Mouse (Mus musculus): ENCODE data around the gene Pold2. TPM values are rescaled to one million over a fixed set of nuclear protein-coding genes. Genes with fewer than 3 reads are reported as not detected.

Gene Pold2
- 102 and 106 TPM in 2 replicates for polyA plus RNA-seq (2016; fragmentation: Nextera tagmentation; extraction: Ambion mirVana)

DNA sequence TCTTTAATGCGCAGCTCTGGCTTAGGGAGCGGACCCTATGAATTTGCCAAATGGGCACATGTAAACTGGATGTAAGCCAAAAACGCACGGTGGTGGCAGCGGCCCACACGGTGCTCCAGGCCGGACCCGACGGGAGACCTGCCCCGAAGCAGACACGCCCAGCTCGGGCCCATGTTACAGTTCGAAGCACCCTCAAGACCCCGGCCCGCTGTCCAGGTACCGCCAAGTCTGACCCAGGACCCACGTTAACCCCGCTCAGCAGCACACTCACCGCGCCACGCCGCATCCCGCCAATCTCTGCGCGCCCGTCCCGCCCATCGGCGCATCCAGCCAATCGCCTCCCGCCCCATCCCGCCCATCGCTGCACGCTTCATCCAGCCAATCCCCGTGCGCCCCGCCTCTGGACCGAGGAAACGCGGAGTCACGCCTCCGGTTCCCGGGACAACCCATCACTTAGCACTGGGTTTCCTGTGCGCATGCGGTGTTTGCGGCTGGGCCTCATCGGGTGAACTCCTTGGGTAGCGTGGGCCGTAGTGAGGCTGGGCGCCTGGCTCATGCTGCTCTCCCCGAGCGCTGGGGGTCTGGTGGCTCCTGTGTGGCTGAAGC lies at the start of gene Pold2:
TSS of gene Pold2 (minus strand) at position 372 of the 606 bp plus-strand sequence.
- Histone ChIP-seq H3K4me3 (peak within 1 kb of the TSS; percentile 71), H3K4me2 (peak within 1 kb of the TSS; percentile 73), H3K9me3 (replicated peaks) (no peaks in the 10 kb centered on the region), H3K27me3 (replicated peaks) (no peaks in the 10 kb centered on the region), H3K4me1 (replicated peaks) (peaks cover 18% of the 10 kb centered on the region), H3K27ac (ENCODE audit: poor library complexity, severe bottlenecking) (peak within 1 kb of the TSS; percentile 82), H3K36me3 (peaks cover 37% of the 10 kb centered on the region), H3K9ac (peak within 1 kb of the TSS; percentile 79)
- ATAC-seq (ENCODE audit: insufficient number of reproducible peaks, low FRiP score): peak; percentile 99
- under 1% methylated on average over 52 of the region's 52 CpGs for WGBS

DNA sequence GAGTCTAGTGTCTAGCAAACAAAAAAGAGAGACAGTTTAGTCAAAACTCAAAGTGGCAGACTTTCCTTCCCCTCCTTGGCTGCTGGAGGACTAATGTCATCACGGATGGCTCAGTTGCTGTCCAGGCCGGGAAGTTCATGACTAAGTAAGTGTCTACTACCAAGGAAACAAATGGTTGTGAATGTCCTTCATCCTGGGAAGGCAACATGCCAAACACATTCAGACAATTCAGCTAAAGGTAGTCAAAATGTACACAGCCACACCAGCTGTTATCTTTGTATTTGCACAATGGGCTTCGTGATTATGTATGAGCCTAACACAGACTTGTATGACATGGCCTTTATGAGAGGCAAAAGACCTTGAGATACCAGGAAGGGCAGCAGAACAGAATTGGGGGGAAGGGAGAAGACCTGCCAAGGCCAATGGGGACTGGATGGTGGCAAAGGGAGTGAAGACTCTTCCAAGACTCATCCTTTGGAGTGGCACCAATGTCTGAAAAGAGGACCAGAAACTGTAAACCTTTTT lies 48.7 kb upstream of the Pold2 start:
- Histone ChIP-seq H3K4me1 (replicated peaks) (no peaks in the 10 kb centered on the region), H3K36me3 (no peaks in the 10 kb centered on the region), H3K4me3 (no peak overlapping the region), H3K27ac (ENCODE audit: poor library complexity, severe bottlenecking) (no peak overlapping the region), H3K9me3 (replicated peaks) (peaks cover 5% of the 10 kb centered on the region; the same call in 1 of the 2 replicates), H3K4me2 (no peak overlapping the region), H3K9ac (no peak overlapping the region), H3K27me3 (replicated peaks) (no peaks in the 10 kb centered on the region)
- WGBS: 77% methylated on average over 3 of the region's 3 CpGs
- no peak for ATAC-seq (ENCODE audit: insufficient number of reproducible peaks, low FRiP score)

DNA sequence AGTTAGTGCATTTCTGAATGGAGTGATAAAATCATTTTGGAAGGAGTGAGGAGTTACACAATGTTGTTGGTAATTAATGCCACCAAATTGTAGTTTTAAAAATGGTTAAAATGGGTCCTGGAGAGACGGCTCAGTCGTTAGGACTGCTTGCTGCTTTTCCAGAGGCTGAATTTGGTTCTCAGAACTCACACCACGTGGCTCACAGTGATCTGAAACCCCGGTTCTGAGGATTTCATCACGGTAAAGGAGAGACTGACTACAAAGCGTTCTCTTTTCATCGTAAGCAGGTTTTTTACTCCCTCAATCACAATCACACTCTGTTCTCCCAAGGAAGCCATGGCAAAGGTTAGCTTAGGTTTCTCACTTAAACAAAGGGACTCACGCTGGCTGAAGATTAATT lies 46.6 kb upstream of the Pold2 start:
- ATAC-seq (ENCODE audit: insufficient number of reproducible peaks, low FRiP score): no peak
- WGBS: 64% methylated on average over 8 of the region's 8 CpGs
- Histone ChIP-seq H3K36me3 (no peaks in the 10 kb centered on the region), H3K9ac (no peak overlapping the region), H3K27ac (ENCODE audit: poor library complexity, severe bottlenecking) (no peak overlapping the region), H3K4me2 (no peak overlapping the region), H3K4me1 (replicated peaks) (peaks cover 4% of the 10 kb centered on the region; the same call in 1 of the 2 replicates), H3K9me3 (replicated peaks) (no peaks in the 10 kb centered on the region), H3K27me3 (replicated peaks) (no peaks in the 10 kb centered on the region), H3K4me3 (no peak overlapping the region)

DNA sequence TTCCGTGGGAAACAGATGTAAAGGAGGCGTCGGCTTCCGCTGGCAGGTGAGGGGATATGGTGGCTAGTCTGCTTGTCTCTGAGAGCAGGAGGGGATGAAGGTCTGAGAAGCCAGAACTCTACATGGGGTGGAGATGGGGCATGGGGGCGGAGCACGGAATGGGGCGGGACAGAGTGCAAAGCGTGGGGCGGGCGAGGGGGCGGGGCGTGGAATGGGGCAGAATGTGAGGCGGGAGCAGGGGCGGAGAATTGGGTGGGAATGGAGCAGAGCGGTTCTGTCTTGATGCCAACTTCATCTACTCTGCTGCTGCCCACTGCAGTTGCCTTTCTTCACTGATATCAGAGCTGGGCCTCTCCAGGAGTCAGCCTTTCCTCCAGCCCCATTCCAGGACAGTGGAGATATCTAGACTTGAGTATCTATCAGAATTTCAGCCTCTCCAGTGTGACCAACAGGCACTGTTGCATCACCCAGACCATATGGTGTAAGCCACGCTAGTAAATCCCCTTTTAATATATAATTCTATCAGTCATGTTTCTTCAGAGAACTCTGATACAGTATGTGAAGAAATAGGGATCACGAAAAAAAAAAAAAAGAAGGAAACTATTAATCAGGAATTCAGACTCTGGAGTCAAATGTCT lies 42.4 kb upstream of the Pold2 start:
- H3K4me1 ChIP-seq (replicated peaks): peaks cover 16% of the 10 kb centered on the region
- no peak overlapping the region for H3K9ac ChIP-seq
- WGBS: 34% methylated on average over 17 of the region's 17 CpGs
- H3K9me3 ChIP-seq (replicated peaks): no peaks in the 10 kb centered on the region
- H3K27ac ChIP-seq (ENCODE audit: poor library complexity, severe bottlenecking): no peak overlapping the region
- H3K4me2 ChIP-seq: 0 out of 2 replicates have a peak overlapping the region, but pooled peaks have one; percentile 27
- ATAC-seq (ENCODE audit: insufficient number of reproducible peaks, low FRiP score): peak; percentile 51
- H3K27me3 ChIP-seq (replicated peaks): no peaks in the 10 kb centered on the region
- no peaks in the 10 kb centered on the region for H3K36me3 ChIP-seq
- H3K4me3 ChIP-seq: no peak overlapping the region

DNA sequence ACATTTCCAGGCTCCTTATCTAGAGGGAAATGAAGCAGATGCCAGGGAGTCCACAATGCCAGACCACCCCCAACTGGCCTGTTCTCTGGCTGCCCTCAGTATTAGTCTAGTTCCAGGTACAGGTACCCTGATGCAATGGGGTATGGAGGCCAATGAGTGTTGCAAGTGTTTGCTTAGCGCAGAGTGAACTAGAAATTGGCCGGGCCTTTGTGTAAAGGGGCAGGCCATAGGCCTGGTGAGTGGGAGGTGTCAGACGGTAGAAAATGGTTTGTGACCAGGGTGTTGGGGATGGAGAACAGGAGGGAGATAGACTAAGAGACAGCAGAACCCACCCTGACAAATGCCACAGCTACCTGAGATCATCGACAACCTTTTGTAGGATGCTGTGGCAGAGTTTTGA lies 41.5 kb upstream of the Pold2 start:
- Histone ChIP-seq H3K36me3 (no peaks in the 10 kb centered on the region), H3K4me1 (replicated peaks) (peaks cover 16% of the 10 kb centered on the region), H3K4me2 (no peak overlapping the region), H3K27ac (ENCODE audit: poor library complexity, severe bottlenecking) (no peak overlapping the region), H3K9me3 (replicated peaks) (no peaks in the 10 kb centered on the region), H3K9ac (no peak overlapping the region), H3K27me3 (replicated peaks) (no peaks in the 10 kb centered on the region), H3K4me3 (no peak overlapping the region)
- ATAC-seq (ENCODE audit: insufficient number of reproducible peaks, low FRiP score): no peak
- 83% methylated on average over 4 of the region's 4 CpGs for WGBS

DNA sequence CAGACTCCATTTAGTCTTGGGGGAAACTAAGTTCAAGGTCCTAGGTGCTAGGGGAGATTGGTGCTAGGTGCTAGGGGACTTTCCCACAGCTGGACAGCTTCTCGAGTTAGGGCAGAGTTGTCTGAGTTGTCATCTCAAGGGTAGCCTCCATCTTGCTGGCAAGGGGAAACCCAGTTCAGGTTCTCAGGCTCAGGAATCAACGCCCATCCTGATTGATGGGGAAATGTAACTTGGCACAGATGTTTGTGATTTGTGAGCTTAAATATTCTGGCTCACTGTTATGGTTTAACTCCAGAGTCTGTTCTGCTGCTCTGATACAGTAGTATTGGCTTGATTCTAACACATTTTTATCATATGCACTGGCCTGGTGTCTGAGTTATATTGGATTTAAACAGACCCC lies 40.0 kb upstream of the Pold2 start:
- ATAC-seq (ENCODE audit: insufficient number of reproducible peaks, low FRiP score): no peak
- H3K9me3 ChIP-seq (replicated peaks): no peaks in the 10 kb centered on the region
- 72% methylated on average over 2 of the region's 2 CpGs for WGBS
- H3K4me3 ChIP-seq: no peak overlapping the region
- no peak overlapping the region for H3K4me2 ChIP-seq
- H3K9ac ChIP-seq: no peak overlapping the region
- no peaks in the 10 kb centered on the region for H3K27me3 ChIP-seq (replicated peaks)
- peaks cover 16% of the 10 kb centered on the region for H3K4me1 ChIP-seq (replicated peaks)
- no peak overlapping the region for H3K27ac ChIP-seq (ENCODE audit: poor library complexity, severe bottlenecking)
- no peaks in the 10 kb centered on the region for H3K36me3 ChIP-seq

DNA sequence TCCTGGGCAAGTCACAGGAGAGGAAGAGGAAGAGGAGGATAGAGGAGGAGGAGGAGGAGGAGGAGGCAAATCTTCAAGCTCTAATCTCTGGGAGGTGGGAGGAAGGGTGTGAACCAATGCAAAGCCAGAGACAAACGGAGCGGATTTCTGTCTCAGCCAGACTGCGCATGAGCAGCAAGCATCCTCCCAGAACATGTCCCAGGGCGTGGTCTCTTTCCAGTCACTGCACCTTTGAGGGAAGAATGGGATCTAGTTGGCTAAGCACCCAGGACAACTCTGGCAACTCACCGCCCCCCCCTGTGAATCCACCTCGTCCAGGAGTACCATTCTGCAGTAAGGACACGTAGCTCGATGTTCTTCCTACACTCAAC lies 38.1 kb upstream of the Pold2 start:
- Histone ChIP-seq H3K9me3 (replicated peaks) (no peaks in the 10 kb centered on the region), H3K9ac (no peak overlapping the region), H3K27ac (ENCODE audit: poor library complexity, severe bottlenecking) (no peak overlapping the region), H3K4me2 (no peak overlapping the region), H3K36me3 (no peaks in the 10 kb centered on the region), H3K4me1 (replicated peaks) (peaks cover 16% of the 10 kb centered on the region), H3K27me3 (replicated peaks) (no peaks in the 10 kb centered on the region), H3K4me3 (no peak overlapping the region)
- 62% methylated on average over 8 of the region's 8 CpGs for WGBS
- ATAC-seq (ENCODE audit: insufficient number of reproducible peaks, low FRiP score): no peak

DNA sequence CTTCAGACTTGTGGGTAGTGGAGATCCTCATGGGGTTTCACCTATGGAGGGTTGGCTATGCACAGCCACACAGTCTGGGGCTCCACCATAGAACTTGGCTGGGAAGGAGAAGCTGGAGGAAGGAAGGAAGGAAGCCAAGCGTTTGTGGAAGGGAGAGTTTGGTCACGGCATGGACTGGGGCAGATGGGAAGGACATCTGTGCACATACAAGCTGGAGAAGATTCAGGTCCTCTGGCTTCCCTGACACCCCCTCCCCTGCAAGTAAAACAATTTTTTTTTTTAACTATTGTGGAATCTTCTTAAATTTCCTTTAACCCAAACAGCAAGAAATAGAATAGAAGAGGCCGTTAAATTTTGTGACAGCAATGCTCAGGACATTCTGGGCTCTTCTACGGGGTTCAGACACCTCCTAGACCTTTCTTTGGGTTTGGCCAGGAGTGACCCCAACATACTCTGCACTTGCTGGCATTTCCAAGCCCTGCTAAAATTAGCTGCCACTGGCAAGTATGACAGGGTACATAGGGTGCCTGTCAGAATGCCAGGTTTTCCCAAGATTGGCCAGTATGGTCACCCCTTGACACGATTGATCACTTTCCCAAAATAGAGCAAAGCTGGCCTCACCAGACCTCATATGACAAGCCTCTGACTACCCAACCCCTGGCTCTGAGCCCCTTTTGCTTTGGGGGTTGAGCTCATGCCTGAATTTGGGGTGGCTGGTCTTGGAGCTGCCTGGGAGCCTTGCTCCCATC lies 37.5 kb upstream of the Pold2 start:
- no peak overlapping the region for H3K27ac ChIP-seq (ENCODE audit: poor library complexity, severe bottlenecking)
- H3K36me3 ChIP-seq: no peaks in the 10 kb centered on the region
- H3K9ac ChIP-seq: no peak overlapping the region
- WGBS: 67% methylated on average over 5 of the region's 5 CpGs
- H3K4me3 ChIP-seq: no peak overlapping the region
- H3K27me3 ChIP-seq (replicated peaks): no peaks in the 10 kb centered on the region
- no peak for ATAC-seq (ENCODE audit: insufficient number of reproducible peaks, low FRiP score)
- H3K9me3 ChIP-seq (replicated peaks): no peaks in the 10 kb centered on the region
- peaks cover 16% of the 10 kb centered on the region for H3K4me1 ChIP-seq (replicated peaks)
- H3K4me2 ChIP-seq: no peak overlapping the region

DNA sequence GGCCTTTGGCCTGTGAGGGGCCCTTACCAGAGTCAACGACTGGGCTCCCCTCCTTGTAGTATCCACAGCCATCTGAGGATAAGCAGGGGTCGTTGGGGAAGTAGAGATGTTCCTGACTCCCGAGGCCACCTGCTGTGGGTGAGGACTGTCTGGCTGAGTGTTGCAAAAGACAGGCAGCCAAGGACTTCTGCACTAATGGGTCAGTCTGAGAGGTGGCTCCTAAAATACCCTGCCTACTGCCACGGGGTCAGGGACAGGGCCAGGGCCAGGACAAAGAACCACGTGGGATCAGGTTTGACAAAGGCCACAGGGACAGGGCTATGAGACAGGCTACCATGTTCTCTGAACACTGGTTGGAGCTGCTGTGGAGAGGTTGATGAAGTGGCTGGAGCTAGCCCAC lies 36.8 kb upstream of the Pold2 start:
- H3K4me2 ChIP-seq: no peak overlapping the region
- H3K27me3 ChIP-seq (replicated peaks): no peaks in the 10 kb centered on the region
- WGBS: 44% methylated on average over 5 of the region's 5 CpGs
- peaks cover 12% of the 10 kb centered on the region for H3K4me1 ChIP-seq (replicated peaks)
- no peak overlapping the region for H3K27ac ChIP-seq (ENCODE audit: poor library complexity, severe bottlenecking)
- H3K9me3 ChIP-seq (replicated peaks): no peaks in the 10 kb centered on the region
- no peak overlapping the region; the same call in 1 of the 2 replicates for H3K9ac ChIP-seq
- no peak overlapping the region for H3K4me3 ChIP-seq
- H3K36me3 ChIP-seq: no peaks in the 10 kb centered on the region
- no peak for ATAC-seq (ENCODE audit: insufficient number of reproducible peaks, low FRiP score)

DNA sequence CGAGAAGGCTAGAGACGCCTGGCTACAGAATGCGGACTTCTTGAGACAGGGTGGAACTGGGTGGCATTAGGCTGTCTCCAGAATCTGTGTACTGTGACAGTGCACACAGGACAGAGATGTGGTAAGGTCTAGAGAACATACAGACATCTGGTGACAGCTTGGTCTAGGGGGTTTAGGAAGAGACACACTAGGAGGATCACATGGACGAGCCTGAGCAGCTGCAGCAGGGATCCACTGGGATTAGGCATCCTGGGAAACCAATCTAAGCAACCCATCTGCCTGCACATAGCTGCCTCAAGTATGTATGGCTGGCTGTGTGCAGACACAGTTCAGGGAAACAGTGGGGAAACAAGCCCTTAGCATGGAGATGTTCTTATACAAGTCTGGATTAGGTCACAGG lies 35.8 kb upstream of the Pold2 start:
- Histone ChIP-seq H3K4me1 (replicated peaks) (peaks cover 12% of the 10 kb centered on the region), H3K4me2 (no peak overlapping the region), H3K27ac (ENCODE audit: poor library complexity, severe bottlenecking) (no peak overlapping the region), H3K36me3 (no peaks in the 10 kb centered on the region), H3K27me3 (replicated peaks) (no peaks in the 10 kb centered on the region), H3K9ac (no peak overlapping the region), H3K9me3 (replicated peaks) (no peaks in the 10 kb centered on the region), H3K4me3 (no peak overlapping the region)
- 74% methylated on average over 4 of the region's 4 CpGs for WGBS
- ATAC-seq (ENCODE audit: insufficient number of reproducible peaks, low FRiP score): no peak

DNA sequence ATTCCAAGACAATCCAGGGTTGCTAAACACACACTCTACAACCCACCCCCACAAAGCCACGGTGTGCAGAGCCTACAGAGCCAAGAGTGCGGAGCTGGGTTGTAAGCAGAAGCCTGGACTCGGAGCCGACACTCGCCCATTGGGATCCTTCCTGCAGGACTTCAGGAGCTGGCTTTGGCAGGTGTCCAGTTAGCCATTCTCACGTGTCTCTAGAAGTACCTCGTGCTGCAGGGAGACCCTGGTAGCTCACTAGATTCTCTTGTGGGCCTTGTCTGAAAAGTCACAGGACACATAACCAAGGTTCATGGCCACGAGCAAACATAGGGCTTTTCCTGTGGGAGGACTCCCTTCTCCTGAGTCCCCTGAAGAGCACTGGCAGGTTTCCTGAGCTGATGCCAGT lies 35.2 kb upstream of the Pold2 start:
- Histone ChIP-seq H3K4me3 (no peak overlapping the region), H3K9ac (no peak overlapping the region), H3K4me2 (no peak overlapping the region), H3K27ac (ENCODE audit: poor library complexity, severe bottlenecking) (no peak overlapping the region), H3K9me3 (replicated peaks) (no peaks in the 10 kb centered on the region), H3K27me3 (replicated peaks) (no peaks in the 10 kb centered on the region), H3K4me1 (replicated peaks) (peaks cover 12% of the 10 kb centered on the region), H3K36me3 (no peaks in the 10 kb centered on the region)
- 58% methylated on average over 8 of the region's 8 CpGs for WGBS
- 0 out of 2 replicates have a peak, but pooled peaks have one; percentile 9 for ATAC-seq (ENCODE audit: insufficient number of reproducible peaks, low FRiP score)
